Mouse (Mus musculus) cerebellum, adult 11 months (tissue): Measurements from ENCODE around the gene Fgf11.

Experiments used
- DNase-seq: peaks from one replicate; pipeline ENCODE4 v3.0.0; 2022

Fgf11 gene

GRCm38 (mm10) chr11:69752686-69753085 lies 49.0 kb downstream of the Fgf11 start:
- DNase-seq = no peak

- DNase-seq = no peak
These were observed 50.0 kb downstream of the Fgf11 start for GRCm38 (mm10) chr11:69751635-69752034.
